9 mouse cellular contexts compared by ENCODE assay signal in genomic region chr6:115994146-115994876, GRCm38 (mm10). TPM values are rescaled to one million over a fixed set of nuclear protein-coding genes. Genes with fewer than 3 reads are reported as not detected.
DNase-seq lines count a peak whose midpoint lies in the region; ATAC-seq lines count a peak whose summit lies in the region.
"Had no signal": no experiment of that assay in that cellular context is flagged by ENCODE, and none has a peak within 500 bp of the region (broad histone marks: within the 10 kb centered on the region; RNA-seq: fewer than 3 reads in every experiment).

No protein-coding gene starts in this region.

- DNase-seq in adrenal gland, adult (ENCODE audit: inconsistent age in 2 of 2, low spot score in 1 of 2): peak; percentile 77 to 91
- DNase-seq in adrenal gland, postnatal 4 days (ENCODE audit: low spot score in 2 of 2): no peak
- no peak for DNase-seq in lung, postnatal 25 days (ENCODE audit: low spot score)
- peak; percentile 51 for DNase-seq in embryonic facial prominence, embryonic 10.5 days (ENCODE audit: low spot score)
- peak; percentile 50 for DNase-seq in midbrain, embryonic 10.5 days (ENCODE audit: low spot score)
- no peak for DNase-seq in yolk sac, embryonic 10.5 days (ENCODE audit: low spot score)

- peaks cover 9% of the 10 kb centered on the region; the same call in 1 of the 2 replicates for H3K27me3 ChIP-seq in lung, embryonic 16.5 days (ENCODE audit: control insufficient read depth, insufficient read depth, low read depth, low read length)
- H3K27me3 ChIP-seq in embryonic facial prominence, embryonic 10.5 days (replicated peaks; ENCODE audit: low read depth, poor library complexity, severe bottlenecking): peaks cover 76% of the 10 kb centered on the region
- peaks cover 42% of the 10 kb centered on the region for H3K27me3 ChIP-seq in hindbrain, embryonic 15.5 days
- peaks cover 83% of the 10 kb centered on the region for H3K27me3 ChIP-seq in midbrain, embryonic 10.5 days (ENCODE audit: low read depth, poor library complexity, severe bottlenecking)

- no peaks in the 10 kb centered on the region for H3K9me3 ChIP-seq in lung, embryonic 16.5 days (ENCODE audit: control insufficient read depth, low read length)
- no peaks in the 10 kb centered on the region for H3K9me3 ChIP-seq in embryonic facial prominence, embryonic 10.5 days
- no peaks in the 10 kb centered on the region for H3K9me3 ChIP-seq in hindbrain, embryonic 15.5 days
- H3K9me3 ChIP-seq in midbrain, embryonic 10.5 days (replicated peaks): no peaks in the 10 kb centered on the region

- H3K27ac ChIP-seq in lung, embryonic 16.5 days (ENCODE audit: low read length): peak overlapping the region; percentile 89
- H3K27ac ChIP-seq in embryonic facial prominence, embryonic 10.5 days (replicated peaks): peak overlapping the region; percentile 76
- H3K27ac ChIP-seq in hindbrain, embryonic 15.5 days (replicated peaks): no peak overlapping the region
- H3K27ac ChIP-seq in midbrain, embryonic 10.5 days (replicated peaks): peak overlapping the region; percentile 65

- ATAC-seq in lung, embryonic 16.5 days (ENCODE audit: low read depth): no peak
- ATAC-seq in hindbrain, embryonic 15.5 days (ENCODE audit: low FRiP score, low read depth): no peak; the same call in 1 of the 2 replicates

- peak overlapping the region; percentile 84 for H3K9ac ChIP-seq in lung, embryonic 16.5 days (ENCODE audit: low read length)
- peak overlapping the region; percentile 42 for H3K9ac ChIP-seq in hindbrain, embryonic 15.5 days

- H3K36me3 ChIP-seq in lung, embryonic 16.5 days (ENCODE audit: control insufficient read depth, insufficient read depth, low read length): peaks cover 2% of the 10 kb centered on the region; the same call in 1 of the 2 replicates
- H3K36me3 ChIP-seq in embryonic facial prominence, embryonic 10.5 days (replicated peaks): no peaks in the 10 kb centered on the region
- H3K36me3 ChIP-seq in hindbrain, embryonic 15.5 days: no peaks in the 10 kb centered on the region
- no peaks in the 10 kb centered on the region for H3K36me3 ChIP-seq in midbrain, embryonic 10.5 days

- H3K4me3 ChIP-seq in lung, embryonic 16.5 days (ENCODE audit: low read length): peak overlapping the region; percentile 80
- peak overlapping the region; percentile 62 for H3K4me3 ChIP-seq in embryonic facial prominence, embryonic 10.5 days
- H3K4me3 ChIP-seq in hindbrain, embryonic 15.5 days: peak overlapping the region; percentile 51
- H3K4me3 ChIP-seq in midbrain, embryonic 10.5 days: peak overlapping the region; percentile 63

- WGBS in lung, embryonic 16.5 days: under 1% methylated on average over 69 of the region's 93 CpGs
- 2% methylated on average over 93 of the region's 93 CpGs for WGBS in embryonic facial prominence, embryonic 10.5 days
- under 1% methylated on average over 76 of the region's 93 CpGs for WGBS in hindbrain, embryonic 15.5 days
- WGBS in midbrain, embryonic 10.5 days: 4% methylated on average over 92 of the region's 93 CpGs

- peaks cover 64% of the 10 kb centered on the region for H3K4me1 ChIP-seq in lung, embryonic 16.5 days (replicated peaks; ENCODE audit: control insufficient read depth, insufficient read depth, low read length)
- H3K4me1 ChIP-seq in embryonic facial prominence, embryonic 10.5 days: peaks cover 81% of the 10 kb centered on the region
- peaks cover 24% of the 10 kb centered on the region for H3K4me1 ChIP-seq in hindbrain, embryonic 15.5 days (replicated peaks)
- H3K4me1 ChIP-seq in midbrain, embryonic 10.5 days: peaks cover 69% of the 10 kb centered on the region

- peak overlapping the region; percentile 81 for H3K4me2 ChIP-seq in lung, embryonic 16.5 days (ENCODE audit: low read depth, low read length)
- peak overlapping the region; percentile 92 for H3K4me2 ChIP-seq in hindbrain, embryonic 15.5 days

RNA-seq across cellular contexts. Expression of gene Plxnd1, which starts 0.5 kb away (rescaled TPM):
- 100 to 1,000 TPM; 237 to 271 TPM for total RNA-seq in adrenal gland, postnatal 4 days (2021)
- polyA plus RNA-seq in lung, embryonic 16.5 days (2015; fragmentation: Nextera tagmentation; extraction: Ambion mirVana): 45.2 and 47.8 TPM in 2 replicates
- polyA plus RNA-seq in embryonic facial prominence, embryonic 10.5 days (2016; fragmentation: Nextera tagmentation; extraction: Ambion mirVana): 26.8 and 28.1 TPM in 2 replicates
- polyA plus RNA-seq in hindbrain, embryonic 15.5 days (2015; fragmentation: Nextera tagmentation; extraction: Ambion mirVana): 10.8 and 12.7 TPM in 2 replicates
- 18.1 and 18.9 TPM in 2 replicates for polyA plus RNA-seq in midbrain, embryonic 10.5 days (2016; fragmentation: Nextera tagmentation; extraction: Ambion mirVana)

RNA-seq across cellular contexts. Expression of gene H1foo, which starts 49.6 kb away (rescaled TPM):
- total RNA-seq in adrenal gland, postnatal 4 days (2021): not detected
- not detected in 2 replicates for polyA plus RNA-seq in lung, embryonic 16.5 days (2015; fragmentation: Nextera tagmentation; extraction: Ambion mirVana)
- polyA plus RNA-seq in embryonic facial prominence, embryonic 10.5 days (2016; fragmentation: Nextera tagmentation; extraction: Ambion mirVana): not detected in 2 replicates
- not detected in 2 replicates for polyA plus RNA-seq in hindbrain, embryonic 15.5 days (2015; fragmentation: Nextera tagmentation; extraction: Ambion mirVana)
- polyA plus RNA-seq in midbrain, embryonic 10.5 days (2016; fragmentation: Nextera tagmentation; extraction: Ambion mirVana): not detected in 2 replicates
- total RNA-seq: hematopoietic stem cell, adult 5-6 weeks had no signal

Comparison
In these comparisons a context has a peak if more than half of its experiments do, and no peak if none do; other contexts are left out.
1. DNase-seq: peak in adrenal gland, adult (2 of 2), embryonic facial prominence, embryonic 10.5 days (single experiment) and midbrain, embryonic 10.5 days (single experiment); none in adrenal gland, postnatal 4 days (0 of 2), lung, postnatal 25 days (single experiment) and yolk sac, embryonic 10.5 days (single experiment).
2. Peak in every context shown above with its lines, with median percentiles within 50 percentile points of each other: H3K4me3 ChIP-seq.